Mouse (Mus musculus) spleen, adult 2 months (tissue): ENCODE results near the gene Raet1e.
"Not testable (repeated sequence)": the region's sequence is repeated elsewhere in the genome, so short reads cannot be mapped to it uniquely, and the experiment has no call there.

ENCODE experiments used
- CTCF ChIP-seq: fragments of 200-500 bp; IDR thresholded peaks from 2 replicates; pipeline ENCODE4 v1.5.1; 2011; ENCODE audit warnings: mild to moderate bottlenecking, inconsistent platforms; ENCODE audit not compliant: insufficient read depth, insufficient read length, insufficient replicate concordance; ENCODE audit errors: extremely low read depth
- POLR2A ChIP-seq: fragments of 200-500 bp; IDR thresholded peaks from 2 replicates; pipeline ENCODE4 v1.6.1; 2011; ENCODE audit warnings: low read depth, low read length, inconsistent platforms

- not testable (repeated sequence) for TF ChIP-seq POLR2A, CTCF
These were observed 114.7 kb downstream of the Raet1e start for GRCm38 (mm10) chr10:22272914-22273683.
